Mouse (Mus musculus): ENCODE results near the gene Mab21l1. TPM values are rescaled to one million over a fixed set of nuclear protein-coding genes. Genes with fewer than 3 reads are reported as not detected.

Mab21l1 gene
- total RNA-seq (2021): 1 to 10 TPM; 1.6 to 2.1 TPM
- long read RNA-seq, experiment 1, partial matches to known transcripts: 0 of 1 reads
- long read RNA-seq, experiment 1, other reads (novel, unspliced or antisense): 0 of 1 reads
- long read RNA-seq, experiment 2, partial matches to known transcripts: 0 of 3 reads
- long read RNA-seq, experiment 2, other reads (novel, unspliced or antisense): 0 of 3 reads

GRCm38 (mm10) chr3:55782056-55782687, at the start of gene Mab21l1:
Gene Mab21l1 (plus strand): TSS chr3:55782510.
- intact Hi-C loops (cut with DNase I): no loop called here
- DNase-seq: peak; percentile 78 to 80

GRCm38 (mm10) chr3:55733665-55734064, 48.6 kb upstream of the Mab21l1 start:
- intact Hi-C loops (cut with DNase I): no loop called here
- DNase-seq: no peak

GRCm38 (mm10) chr3:55741428-55741827, 40.9 kb upstream of the Mab21l1 start:
- DNase-seq: no peak
- intact Hi-C loops (cut with DNase I): no loop called here

GRCm38 (mm10) chr3:55742218-55742617, 40.1 kb upstream of the Mab21l1 start:
- intact Hi-C loops (cut with DNase I): no loop called here

GRCm38 (mm10) chr3:55742654-55743053, 39.7 kb upstream of the Mab21l1 start:
- DNase-seq: no peak
- intact Hi-C loops (cut with DNase I): no loop called here

More at GRCm38 (mm10) chr3:55742218-55742617, 40.1 kb upstream of the Mab21l1 start:
- no peak for DNase-seq

GRCm38 (mm10) chr3:55743885-55744284, 38.4 kb upstream of the Mab21l1 start:
- DNase-seq: no peak
- intact Hi-C loops (cut with DNase I): no loop called here

- DNase-seq: no peak
- intact Hi-C loops (cut with DNase I): no loop called here
These were observed 31.8 kb upstream of the Mab21l1 start for GRCm38 (mm10) chr3:55750445-55751065.

- intact Hi-C loops (cut with DNase I): no loop called here
- no peak for DNase-seq
These were observed 30.9 kb upstream of the Mab21l1 start for GRCm38 (mm10) chr3:55751363-55751762.

GRCm38 (mm10) chr3:55752558-55752957, 29.8 kb upstream of the Mab21l1 start:
- DNase-seq: no peak
- intact Hi-C loops (cut with DNase I): no loop called here

GRCm38 (mm10) chr3:55753872-55754271, 28.4 kb upstream of the Mab21l1 start:
- DNase-seq: no peak
- intact Hi-C loops (cut with DNase I): no loop called here

GRCm38 (mm10) chr3:55754981-55755608, 27.2 kb upstream of the Mab21l1 start:
- DNase-seq: no peak
- intact Hi-C loops (cut with DNase I): loop anchor here (5.0 kb wide), 1 partner anchor 233 kb away; no protein-coding TSS in a partner anchor

- intact Hi-C loops (cut with DNase I): loop anchor here (5.0 kb wide), 1 partner anchor 234 kb away; no protein-coding TSS in a partner anchor
- DNase-seq: no peak
These were observed 26.3 kb upstream of the Mab21l1 start for GRCm38 (mm10) chr3:55755805-55756601.

- no peak for DNase-seq
- intact Hi-C loops (cut with DNase I): loop anchor here (5.0 kb wide), 1 partner anchor 234 kb away; no protein-coding TSS in a partner anchor
These were observed 25.6 kb upstream of the Mab21l1 start for GRCm38 (mm10) chr3:55756602-55757190.

- DNase-seq: no peak
- intact Hi-C loops (cut with DNase I): loop anchor here (5.0 kb wide), 1 partner anchor 236 kb away; no protein-coding TSS in a partner anchor
These were observed 24.0 kb upstream of the Mab21l1 start for GRCm38 (mm10) chr3:55758297-55758696.

- DNase-seq: no peak
- intact Hi-C loops (cut with DNase I): no loop called here
These were observed 18.7 kb upstream of the Mab21l1 start for GRCm38 (mm10) chr3:55763591-55763990.

- intact Hi-C loops (cut with DNase I): no loop called here
- no peak for DNase-seq
These were observed 13.7 kb upstream of the Mab21l1 start for GRCm38 (mm10) chr3:55768654-55769053.

- intact Hi-C loops (cut with DNase I): no loop called here
- no peak for DNase-seq
These were observed 13.0 kb upstream of the Mab21l1 start for GRCm38 (mm10) chr3:55769308-55769707.

GRCm38 (mm10) chr3:55774203-55774602, 8.1 kb upstream of the Mab21l1 start:
- intact Hi-C loops (cut with DNase I): no loop called here
- DNase-seq: no peak

- intact Hi-C loops (cut with DNase I): no loop called here
- no peak for DNase-seq
These were observed 7.1 kb upstream of the Mab21l1 start for GRCm38 (mm10) chr3:55775245-55775644.

- no peak for DNase-seq
- intact Hi-C loops (cut with DNase I): no loop called here
These were observed 6.6 kb upstream of the Mab21l1 start for GRCm38 (mm10) chr3:55775753-55776152.
